Mouse (Mus musculus): Measurements from ENCODE around the gene Gm5926. TPM values are rescaled to one million over a fixed set of nuclear protein-coding genes. Genes with fewer than 3 reads are reported as not detected.
"Not testable (repeated sequence)": the region's sequence is repeated elsewhere in the genome, so short reads cannot be mapped to it uniquely, and the experiment has no call there.

Gm5926 gene
- not detected in 2 replicates for polyA plus RNA-seq (2015; fragmentation: Nextera tagmentation; extraction: Ambion mirVana)

- not testable (repeated sequence) for H3K9ac ChIP-seq (replicated peaks; ENCODE audit: low read length); ATAC-seq (ENCODE audit: low FRiP score, low TSS enrichment); H3K4me3 ChIP-seq (ENCODE audit: low read length); H3K27me3 ChIP-seq (ENCODE audit: insufficient read depth, low read length); H3K36me3 ChIP-seq (ENCODE audit: insufficient read depth, low read length); H3K4me1 ChIP-seq (ENCODE audit: insufficient read depth, low read length); H3K9me3 ChIP-seq (ENCODE audit: low read length); H3K4me2 ChIP-seq (replicated peaks; ENCODE audit: low read depth, low read length); H3K27ac ChIP-seq (ENCODE audit: low read length)
- no CpG with 5 or more reads among the region's 1 CpGs for WGBS
Measured at GRCm38 (mm10) chrX:32650416-32650815, at the start of gene Gm5926. TSS of gene Gm5926 (plus strand) at chrX:32650716.

- not testable (repeated sequence) for H3K36me3 ChIP-seq (ENCODE audit: insufficient read depth, low read length); H3K9me3 ChIP-seq (ENCODE audit: low read length); H3K4me2 ChIP-seq (replicated peaks; ENCODE audit: low read depth, low read length); H3K27me3 ChIP-seq (ENCODE audit: insufficient read depth, low read length); H3K9ac ChIP-seq (replicated peaks; ENCODE audit: low read length); ATAC-seq (ENCODE audit: low FRiP score, low TSS enrichment); H3K4me3 ChIP-seq (ENCODE audit: low read length); H3K27ac ChIP-seq (ENCODE audit: low read length); H3K4me1 ChIP-seq (ENCODE audit: insufficient read depth, low read length)
- 81% methylated on average over 1 of the region's 2 CpGs for WGBS
Measured at GRCm38 (mm10) chrX:32601008-32601407, 49.5 kb upstream of the Gm5926 start.

GRCm38 (mm10) chrX:32601425-32601824, 49.1 kb upstream of the Gm5926 start:
- not testable (repeated sequence) for H3K27ac ChIP-seq (ENCODE audit: low read length); H3K36me3 ChIP-seq (ENCODE audit: insufficient read depth, low read length); H3K4me3 ChIP-seq (ENCODE audit: low read length); ATAC-seq (ENCODE audit: low FRiP score, low TSS enrichment); H3K9ac ChIP-seq (replicated peaks; ENCODE audit: low read length); H3K27me3 ChIP-seq (ENCODE audit: insufficient read depth, low read length); H3K9me3 ChIP-seq (ENCODE audit: low read length); H3K4me1 ChIP-seq (ENCODE audit: insufficient read depth, low read length); H3K4me2 ChIP-seq (replicated peaks; ENCODE audit: low read depth, low read length)
- 84% methylated on average over 3 of the region's 3 CpGs for WGBS

Other genes starting within 250 kb of the Gm5926 start
- not detected in 2 replicates for gene Btbd35f1, start 90.7 kb upstream of the Gm5926 start, polyA plus RNA-seq (2015; fragmentation: Nextera tagmentation; extraction: Ambion mirVana)
- gene Btbd35f21, start 75.4 kb downstream of the Gm5926 start, polyA plus RNA-seq (2015; fragmentation: Nextera tagmentation; extraction: Ambion mirVana), result not detected in 2 replicates
- gene Btbd35f30, start 243.9 kb downstream of the Gm5926 start, polyA plus RNA-seq (2015; fragmentation: Nextera tagmentation; extraction: Ambion mirVana), result not detected in 2 replicates

Data from kidney, embryonic 16.5 days (tissue).